Mouse (Mus musculus): ENCODE data around the gene Cdk2ap2.
"Not testable (repeated sequence)": the region's sequence is repeated elsewhere in the genome, so short reads cannot be mapped to it uniquely, and the experiment has no call there.

Gene Cdk2ap2

DNA sequence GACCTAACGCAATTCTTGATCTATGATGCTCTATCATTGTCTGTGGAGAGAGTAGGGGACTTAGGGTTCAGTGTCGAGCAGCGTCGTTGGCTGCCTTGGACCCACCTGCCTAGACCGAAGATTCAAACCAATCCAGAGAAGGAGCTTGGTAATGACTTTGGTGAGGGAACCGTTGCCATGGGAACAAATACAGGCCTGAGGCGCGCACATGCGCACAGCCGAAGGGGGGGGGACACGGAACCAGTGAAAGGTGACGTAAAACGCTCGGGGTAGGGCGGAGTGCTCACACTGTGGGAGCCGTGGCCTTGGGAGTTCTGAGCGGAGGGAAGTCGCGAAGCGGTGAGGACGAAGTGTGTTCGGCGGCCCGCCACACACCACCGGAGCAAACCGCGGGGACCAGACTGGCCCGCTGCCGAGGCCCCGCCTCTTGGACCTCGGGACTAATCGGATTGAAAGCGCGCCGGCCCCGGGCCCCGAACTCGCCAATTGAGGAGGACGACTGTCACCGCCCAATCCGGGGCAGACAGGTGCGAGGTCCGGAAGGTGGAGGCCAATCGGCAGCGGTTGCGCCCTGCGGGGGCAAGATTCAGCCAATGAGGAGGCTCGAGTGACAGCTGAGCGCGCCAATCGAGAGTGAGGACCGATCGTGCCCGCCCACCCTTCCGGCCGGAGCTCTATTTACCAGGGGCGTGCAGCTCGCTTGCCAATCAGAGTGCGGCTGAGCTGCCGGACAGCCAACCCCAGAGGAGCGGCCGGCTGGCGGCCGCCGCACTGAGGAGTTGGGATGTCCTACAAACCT is at the start of gene Cdk2ap2:
Cdk2ap2 (plus strand) TSS at position 541 of the 799 bp plus-strand sequence.
- peak; percentile 100 for DNase-seq (ENCODE audit: low spot score in 2 of 2)

DNA sequence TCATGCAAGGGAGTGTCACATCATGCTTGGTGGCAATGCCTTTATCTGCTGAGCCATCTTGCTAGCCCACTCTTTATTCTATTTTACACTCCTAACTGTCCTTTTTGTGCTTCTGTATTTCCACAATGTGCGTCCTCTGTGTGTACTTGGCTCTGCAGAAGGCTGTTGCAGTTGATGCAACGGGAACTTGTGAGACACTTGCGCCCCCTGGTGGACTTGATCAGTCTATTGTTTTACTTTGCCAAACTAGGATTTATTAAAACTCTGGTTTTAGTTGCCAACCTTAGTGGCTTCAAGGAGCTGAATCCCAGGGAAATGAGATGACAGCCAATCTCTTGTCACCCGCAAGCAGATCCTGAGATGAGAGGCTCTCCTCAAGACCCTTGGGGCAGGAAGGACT is 49.1 kb upstream of the Cdk2ap2 start:
- peak; percentile 71 to 81 for DNase-seq (ENCODE audit: low spot score in 2 of 2)

- DNase-seq (ENCODE audit: low spot score in 2 of 2): not testable (repeated sequence)
Observed at GRCm38 (mm10) chr19:4049069-4049468, 47.9 kb upstream of the Cdk2ap2 start.

GRCm38 (mm10) chr19:4051016-4051415 is 46.0 kb upstream of the Cdk2ap2 start:
- DNase-seq (ENCODE audit: low spot score in 2 of 2): no peak

DNA sequence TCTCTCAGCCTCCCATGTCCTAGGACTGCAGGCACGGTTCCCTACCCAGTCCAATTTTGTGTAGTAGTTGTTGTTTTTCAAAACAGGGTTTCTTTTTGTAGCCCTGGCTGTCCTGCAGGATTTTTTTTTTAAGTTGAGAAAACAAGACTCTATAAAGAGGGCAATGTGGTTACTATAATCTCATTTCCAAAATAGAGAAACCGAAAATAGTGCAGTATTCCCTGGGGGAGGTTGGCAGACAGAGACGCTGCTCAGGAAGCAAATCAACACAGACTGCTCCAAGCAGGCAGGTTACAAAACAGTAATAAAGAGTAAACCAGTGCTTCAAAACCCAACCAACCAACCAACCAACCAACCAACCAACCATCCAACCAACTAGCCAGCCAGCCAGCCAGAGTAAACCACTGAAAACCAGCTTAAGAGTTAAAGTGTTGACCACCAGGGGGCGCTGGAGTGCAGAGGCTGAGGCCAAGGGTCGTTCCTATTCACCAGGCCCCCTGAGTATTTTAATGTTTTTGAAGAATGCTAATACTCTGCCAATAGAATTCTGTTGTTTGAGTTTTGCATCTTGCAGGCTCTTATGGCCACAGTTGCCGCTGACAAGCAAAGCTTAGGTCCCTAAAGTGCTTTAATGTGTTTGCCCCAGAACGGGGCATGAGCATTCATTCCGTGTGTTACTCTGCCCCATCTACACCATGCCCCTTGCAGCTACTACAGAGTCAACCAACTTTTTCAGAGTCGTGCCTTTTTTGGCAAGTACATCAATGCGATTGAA is 45.1 kb upstream of the Cdk2ap2 start:
- peak; percentile 52 to 65 for DNase-seq (ENCODE audit: low spot score in 2 of 2)

- DNase-seq (ENCODE audit: low spot score in 2 of 2): no peak
Observed at GRCm38 (mm10) chr19:4052516-4053030, 44.4 kb upstream of the Cdk2ap2 start.

DNA sequence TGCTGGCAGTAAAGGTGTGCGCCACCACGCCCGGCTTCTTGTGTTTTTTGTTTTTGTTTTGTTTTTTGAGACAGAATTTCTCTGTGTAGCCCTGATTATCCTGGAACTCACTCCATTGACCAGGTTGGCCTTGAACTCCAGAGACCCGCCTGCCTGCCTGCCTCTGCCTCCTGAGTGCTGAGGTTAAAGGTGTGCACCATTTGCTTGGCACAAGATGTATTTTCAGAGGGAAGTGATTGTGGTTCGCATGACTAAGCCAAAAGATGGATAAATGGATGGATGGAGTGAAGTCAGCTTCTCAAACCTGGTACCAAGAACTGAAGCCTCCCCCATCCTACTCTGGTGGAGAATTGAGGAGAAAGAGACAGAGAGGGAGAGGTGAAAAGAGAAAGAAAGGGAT is 42.4 kb upstream of the Cdk2ap2 start:
- no peak for DNase-seq (ENCODE audit: low spot score in 2 of 2)

- no peak for DNase-seq (ENCODE audit: low spot score in 2 of 2)
Observed at GRCm38 (mm10) chr19:4055216-4055946, 41.6 kb upstream of the Cdk2ap2 start.

DNA sequence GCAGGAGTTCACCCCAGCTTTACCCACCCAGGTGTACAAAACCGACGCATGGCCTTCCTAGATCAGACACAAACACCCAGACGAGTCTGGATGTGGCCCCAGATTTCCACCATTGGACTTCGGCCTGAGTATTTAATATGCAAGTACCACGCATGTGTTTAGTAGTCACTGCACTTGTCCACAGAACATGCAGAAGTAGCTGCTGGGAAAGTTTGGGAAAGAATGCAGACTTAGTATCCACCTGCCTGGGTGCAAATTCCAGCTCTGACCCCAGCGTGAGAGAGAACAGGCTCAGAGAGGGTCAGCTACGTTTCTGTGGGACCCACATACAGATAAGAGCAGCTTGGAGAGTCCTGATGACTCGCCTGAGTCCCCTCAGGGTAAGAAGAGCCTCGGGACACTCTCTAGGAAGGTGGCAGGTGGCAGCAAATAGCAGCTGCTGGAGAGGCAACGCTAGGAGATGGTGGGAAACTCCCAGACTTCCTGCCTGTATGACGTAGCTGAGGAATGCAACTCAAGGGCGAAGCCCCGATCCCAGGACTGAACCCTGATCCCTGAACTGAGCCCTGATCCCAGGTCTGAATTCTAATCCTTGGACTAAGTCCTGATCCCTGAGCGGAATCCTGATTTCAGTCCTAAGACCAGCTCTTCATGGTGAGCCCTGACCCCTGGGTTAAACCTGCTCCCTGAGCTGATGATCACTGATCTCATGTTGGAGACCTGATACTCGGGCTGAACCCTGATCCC is 40.9 kb upstream of the Cdk2ap2 start:
- no peak for DNase-seq (ENCODE audit: low spot score in 2 of 2)

GRCm38 (mm10) chr19:4056727-4057126 is 40.3 kb upstream of the Cdk2ap2 start:
- DNase-seq (ENCODE audit: low spot score in 2 of 2): no peak

GRCm38 (mm10) chr19:4057389-4057788 is 39.6 kb upstream of the Cdk2ap2 start:
- DNase-seq (ENCODE audit: low spot score in 2 of 2): no peak

DNA sequence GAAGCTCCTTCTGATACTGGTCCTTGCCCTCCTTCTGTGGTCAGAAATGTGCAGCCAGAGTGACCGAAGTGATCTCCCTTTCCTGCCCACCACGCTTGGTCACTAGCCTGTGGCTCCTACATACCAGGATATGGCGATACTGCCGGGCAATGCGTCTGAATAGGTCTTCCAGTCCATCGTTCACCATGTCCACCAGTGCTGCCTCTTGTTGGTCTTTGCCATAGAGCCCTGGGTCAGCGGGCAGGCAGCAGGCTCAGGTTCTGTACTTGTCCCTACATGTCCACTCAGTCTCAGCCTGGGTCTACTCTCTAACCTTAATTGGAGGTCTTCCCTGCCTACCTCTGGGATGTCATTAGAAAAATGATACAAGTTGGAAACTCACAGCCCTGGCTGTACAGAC is 39.0 kb upstream of the Cdk2ap2 start:
- no peak for DNase-seq (ENCODE audit: low spot score in 2 of 2)

GRCm38 (mm10) chr19:4058581-4058980 is 38.4 kb upstream of the Cdk2ap2 start:
- DNase-seq (ENCODE audit: low spot score in 2 of 2): no peak

- DNase-seq (ENCODE audit: low spot score in 2 of 2): peak; percentile 41 to 62
Observed at GRCm38 (mm10) chr19:4059069-4059740, 37.8 kb upstream of the Cdk2ap2 start, which contains the start of gene Gstp3. Gstp3 (minus strand) TSS chr19:4059569.

- DNase-seq (ENCODE audit: low spot score in 2 of 2): not testable (repeated sequence)
Observed at GRCm38 (mm10) chr19:4060044-4060898, 36.7 kb upstream of the Cdk2ap2 start.

- no peak for DNase-seq (ENCODE audit: low spot score in 2 of 2)
Observed at GRCm38 (mm10) chr19:4060899-4061465, 36.0 kb upstream of the Cdk2ap2 start.

- DNase-seq (ENCODE audit: low spot score in 2 of 2): not testable (repeated sequence)
Observed at GRCm38 (mm10) chr19:4063357-4063756, 33.6 kb upstream of the Cdk2ap2 start.

DNA sequence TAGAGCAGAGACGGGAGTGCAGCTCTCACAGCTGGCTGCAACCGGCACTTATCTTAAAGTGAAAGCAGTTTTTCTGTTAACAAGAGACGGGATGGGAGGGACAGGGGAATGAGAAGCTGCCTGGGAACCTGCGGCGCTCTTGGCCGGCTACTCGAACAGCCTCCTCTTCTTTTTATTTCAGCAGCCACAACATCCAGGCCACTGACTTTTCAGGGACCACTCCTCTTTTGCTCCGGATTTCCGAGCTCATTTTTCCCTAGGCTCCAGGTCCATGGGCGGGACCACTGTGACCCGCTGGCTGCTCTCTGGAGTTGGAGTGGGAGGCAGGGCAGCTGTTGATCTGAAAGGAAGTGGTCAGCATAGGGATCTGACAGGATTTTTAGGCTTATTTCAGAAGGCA is 32.5 kb upstream of the Cdk2ap2 start:
- DNase-seq (ENCODE audit: low spot score in 2 of 2): not testable (repeated sequence)

DNA sequence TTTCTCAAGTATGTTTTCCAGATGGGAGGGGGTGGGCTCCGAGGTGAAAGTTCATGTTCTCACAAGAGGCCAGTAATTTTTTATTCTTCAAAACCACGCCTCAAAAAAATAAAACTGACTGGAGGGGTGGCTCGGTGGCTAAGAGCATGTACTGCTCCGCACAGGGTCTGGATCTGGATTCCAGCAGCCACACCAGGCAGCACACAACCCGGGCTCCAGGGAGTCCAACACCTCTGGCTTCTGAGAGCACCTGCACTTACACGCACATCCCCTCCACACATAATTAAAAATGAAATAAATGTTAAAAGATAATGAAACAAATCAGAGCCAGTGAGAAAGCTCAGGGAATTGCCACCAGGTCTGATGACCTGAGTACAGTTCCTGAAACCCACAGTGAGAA is 30.7 kb upstream of the Cdk2ap2 start:
- no peak for DNase-seq (ENCODE audit: low spot score in 2 of 2)

Data from spleen, postnatal 36 days (tissue).